Comparison of ENCODE assay signal across 18 mouse cellular contexts in genomic region chr5:16967735-16968134, GRCm38 (mm10).
DNase-seq lines count a peak whose midpoint lies in the region; ATAC-seq and TF ChIP-seq lines count a peak whose summit lies in the region.
"Had no signal": no experiment of that assay in that cellular context is flagged by ENCODE, and none has a peak within 500 bp of the region (broad histone marks: within the 10 kb centered on the region; RNA-seq: fewer than 3 reads in every experiment).

No protein-coding gene starts in this region.

- TF ChIP-seq CTCF in midbrain, postnatal 0 days (IDR thresholded peaks at IDR 0.05): no peak

- H3K9me3 ChIP-seq in forebrain, embryonic 15.5 days: no peaks in the 10 kb centered on the region
- H3K9me3 ChIP-seq in forebrain, embryonic 12.5 days: no peaks in the 10 kb centered on the region
- no peaks in the 10 kb centered on the region for H3K9me3 ChIP-seq in midbrain, postnatal 0 days (ENCODE audit: low read length)
- H3K9me3 ChIP-seq in midbrain, embryonic 13.5 days: no peaks in the 10 kb centered on the region
- H3K9me3 ChIP-seq: embryonic facial prominence, embryonic 10.5 days; heart, embryonic 15.5 days had no signal

- H3K27ac ChIP-seq in forebrain, embryonic 15.5 days (replicated peaks): peak overlapping the region; percentile 19; the same call in 1 of the 2 replicates
- H3K27ac ChIP-seq in forebrain, embryonic 12.5 days: no peak overlapping the region
- no peak overlapping the region for H3K27ac ChIP-seq in midbrain, postnatal 0 days (ENCODE audit: low read depth, low read length)
- no peak overlapping the region for H3K27ac ChIP-seq in midbrain, embryonic 13.5 days
- H3K27ac ChIP-seq: embryonic facial prominence, embryonic 10.5 days; heart, adult 2 months; heart, embryonic 15.5 days; hindbrain, embryonic 14.5 days had no signal

- no peak overlapping the region for H3K4me3 ChIP-seq in forebrain, embryonic 15.5 days
- no peak overlapping the region for H3K4me3 ChIP-seq in forebrain, embryonic 12.5 days (replicated peaks)
- no peak overlapping the region for H3K4me3 ChIP-seq in midbrain, postnatal 0 days (ENCODE audit: low read depth, low read length)
- H3K4me3 ChIP-seq in midbrain, embryonic 13.5 days (replicated peaks): no peak overlapping the region
- H3K4me3 ChIP-seq: embryonic facial prominence, embryonic 10.5 days; heart, adult 2 months; heart, embryonic 15.5 days had no signal

- no peaks in the 10 kb centered on the region for H3K27me3 ChIP-seq in forebrain, embryonic 15.5 days
- no peaks in the 10 kb centered on the region for H3K27me3 ChIP-seq in forebrain, embryonic 12.5 days
- no peaks in the 10 kb centered on the region for H3K27me3 ChIP-seq in midbrain, postnatal 0 days (ENCODE audit: insufficient read depth, low read length)
- H3K27me3 ChIP-seq in midbrain, embryonic 13.5 days: no peaks in the 10 kb centered on the region
- H3K27me3 ChIP-seq: heart, embryonic 15.5 days had no signal

- peak; percentile 51 for ATAC-seq in forebrain, embryonic 15.5 days (replicated peaks)
- no peak for ATAC-seq in forebrain, embryonic 12.5 days (ENCODE audit: low FRiP score)
- no peak for ATAC-seq in midbrain, postnatal 0 days (ENCODE audit: low FRiP score)
- ATAC-seq in midbrain, embryonic 13.5 days: no peak
- ATAC-seq: intestine, embryonic 16.5 days had no signal

- no peak overlapping the region for H3K9ac ChIP-seq in forebrain, embryonic 15.5 days (replicated peaks)
- no peak overlapping the region for H3K9ac ChIP-seq in forebrain, embryonic 12.5 days
- no peak overlapping the region for H3K9ac ChIP-seq in midbrain, postnatal 0 days (replicated peaks; ENCODE audit: low read length, poor library complexity, severe bottlenecking)
- no peak overlapping the region for H3K9ac ChIP-seq in midbrain, embryonic 13.5 days (replicated peaks)
- H3K9ac ChIP-seq: heart, embryonic 15.5 days; hindbrain, embryonic 14.5 days had no signal

- H3K4me1 ChIP-seq in forebrain, embryonic 15.5 days: no peaks in the 10 kb centered on the region
- H3K4me1 ChIP-seq in forebrain, embryonic 12.5 days: no peaks in the 10 kb centered on the region
- H3K4me1 ChIP-seq in midbrain, postnatal 0 days (ENCODE audit: insufficient read depth, low read length): no peaks in the 10 kb centered on the region
- H3K4me1 ChIP-seq in midbrain, embryonic 13.5 days (replicated peaks): no peaks in the 10 kb centered on the region
- H3K4me1 ChIP-seq: embryonic facial prominence, embryonic 10.5 days; heart, embryonic 15.5 days had no signal

- peak; percentile 1 to 23 for DNase-seq in frontal cortex, adult 2 months (ENCODE audit: extremely low spot score in 1 of 2, low spot score in 1 of 2)
- no peak for DNase-seq in frontal cortex, postnatal 14 days (ENCODE audit: low spot score in 2 of 2)
- DNase-seq in midbrain, postnatal 0 days (ENCODE audit: low spot score): peak; percentile 2
- DNase-seq in brain, adult 2 months (ENCODE audit: low read depth, low spot score): peak; percentile 27
- no peak for DNase-seq in spleen, adult 18-20 months
- DNase-seq: adrenal gland, postnatal 10 days; cerebellum, adult 18-20 months; gastrocnemius, postnatal 14 days; heart, adult 2 months; heart, postnatal 14 days had no signal

- no peak overlapping the region for H3K4me2 ChIP-seq in forebrain, embryonic 15.5 days (replicated peaks)
- H3K4me2 ChIP-seq in forebrain, embryonic 12.5 days: no peak overlapping the region
- no peak overlapping the region for H3K4me2 ChIP-seq in midbrain, postnatal 0 days (ENCODE audit: low read depth, low read length, poor library complexity, severe bottlenecking)
- H3K4me2 ChIP-seq in midbrain, embryonic 13.5 days (replicated peaks): no peak overlapping the region
- H3K4me2 ChIP-seq: heart, embryonic 11.5 days; heart, embryonic 15.5 days; hindbrain, embryonic 14.5 days had no signal

- no peaks in the 10 kb centered on the region for H3K36me3 ChIP-seq in forebrain, embryonic 15.5 days
- H3K36me3 ChIP-seq in forebrain, embryonic 12.5 days (replicated peaks): no peaks in the 10 kb centered on the region
- H3K36me3 ChIP-seq in midbrain, postnatal 0 days (ENCODE audit: insufficient read depth, low read length): no peaks in the 10 kb centered on the region
- no peaks in the 10 kb centered on the region for H3K36me3 ChIP-seq in midbrain, embryonic 13.5 days
- H3K36me3 ChIP-seq: embryonic facial prominence, embryonic 10.5 days; heart, embryonic 15.5 days had no signal

- WGBS in forebrain, embryonic 15.5 days: 50% methylated on average over 4 of the region's 4 CpGs
- WGBS in forebrain, embryonic 12.5 days: 80% methylated on average over 4 of the region's 4 CpGs
- 54% methylated on average over 4 of the region's 4 CpGs for WGBS in midbrain, postnatal 0 days
- 76% methylated on average over 4 of the region's 4 CpGs for WGBS in midbrain, embryonic 13.5 days

Comparison
In these comparisons a context has a peak if more than half of its experiments do, and no peak if none do; other contexts are left out.
1. DNase-seq: peak in frontal cortex, adult 2 months (2 of 2), midbrain, postnatal 0 days (single experiment) and brain, adult 2 months (single experiment); none in frontal cortex, postnatal 14 days (0 of 2) and spleen, adult 18-20 months (0 of 2).